Mouse (Mus musculus) embryonic facial prominence, embryonic 15.5 days (tissue): Measurements from ENCODE around the gene Gm7694. TPM values are rescaled to one million over a fixed set of nuclear protein-coding genes. Genes with fewer than 3 reads are reported as not detected.

Source experiments
- ATAC-seq: fragments of 200-750 bp; cut with Nextera tagmentation; 2 replicates; pipeline ENCODE4 v1.8.0; 2017; ENCODE audit warnings: low read depth, moderate TSS enrichment; ENCODE audit not compliant: insufficient number of reproducible peaks, low FRiP score, low TSS enrichment
- H3K27ac ChIP-seq: fragments of 300-500 bp; sonication (generic); replicated peaks from 2 replicates; pipeline ENCODE4 v1.5.1; 2015; ENCODE audit warnings: mild to moderate bottlenecking, inconsistent platforms
- H3K27me3 ChIP-seq: fragments of 300-500 bp; sonication (generic); 2 replicates; pipeline ENCODE4 v1.6.1; 2015; ENCODE audit warnings: inconsistent platforms
- H3K36me3 ChIP-seq: fragments of 300-500 bp; sonication (generic); 2 replicates; pipeline ENCODE4 v1.6.1; 2015; ENCODE audit warnings: mild to moderate bottlenecking, inconsistent platforms
- H3K4me1 ChIP-seq: fragments of 300-500 bp; sonication (generic); 2 replicates; pipeline ENCODE4 v1.6.1; 2015; ENCODE audit warnings: inconsistent platforms
- H3K4me2 ChIP-seq: fragments of 300-500 bp; sonication (generic); replicated peaks from 2 replicates; pipeline ENCODE4 v1.6.1; 2015; ENCODE audit warnings: mild to moderate bottlenecking, inconsistent platforms
- H3K4me3 ChIP-seq: fragments of 300-500 bp; sonication (generic); replicated peaks from 2 replicates; pipeline ENCODE4 v1.5.1; 2015; ENCODE audit warnings: mild to moderate bottlenecking, inconsistent platforms
- H3K9ac ChIP-seq: fragments of 300-500 bp; sonication (generic); 2 replicates; pipeline ENCODE4 v1.6.1; 2015; ENCODE audit warnings: inconsistent platforms
- H3K9me3 ChIP-seq: fragments of 300-500 bp; sonication (generic); replicated peaks from 2 replicates; pipeline ENCODE4 v1.6.1; 2016; ENCODE audit warnings: inconsistent platforms
- WGBS: fragments of 180-500 bp; shearing (Covaris S2); methylation state at CpG from one replicate; pipeline ENCODE4 v1.1.7; 2015; 5-methylcytosine and 5-hydroxymethylcytosine counted together
- polyA plus RNA-seq: library from polyadenylated mRNA; unstranded; fragments of >200 nt; fragmentation: Nextera tagmentation; extraction: Ambion mirVana; gene quantifications from 2 replicates; pipeline ENCODE4 v1.2.1, GENCODE M21; 2015

The Gm7694 gene
- polyA plus RNA-seq: 3.2 and 3.9 TPM in 2 replicates

- Histone ChIP-seq H3K4me2 (no peak within 1 kb of the TSS), H3K4me3 (no peak within 1 kb of the TSS), H3K36me3 (no peaks in the 10 kb centered on the region), H3K27me3 (no peaks in the 10 kb centered on the region), H3K9ac (no peak within 1 kb of the TSS), H3K4me1 (no peaks in the 10 kb centered on the region), H3K9me3 (no peaks in the 10 kb centered on the region), H3K27ac (no peak within 1 kb of the TSS)
- 95% methylated on average over 4 of the region's 4 CpGs for WGBS
- ATAC-seq: no peak
These were observed at the start of gene Gm7694 for GRCm38 (mm10) chr1:170306232-170306631. TSS of gene Gm7694 (minus strand) at chr1:170306332.

- no peaks in the 10 kb centered on the region for H3K36me3 ChIP-seq
- H3K27me3 ChIP-seq: no peaks in the 10 kb centered on the region
- 67% methylated on average over 3 of the region's 3 CpGs for WGBS
- H3K4me2 ChIP-seq: no peak overlapping the region
- H3K9me3 ChIP-seq: no peaks in the 10 kb centered on the region
- H3K4me1 ChIP-seq: 0 out of 2 replicates have a peak, but pooled peaks cover 3% of the 10 kb centered on the region
- ATAC-seq: no peak
- no peak overlapping the region for H3K27ac ChIP-seq
- H3K9ac ChIP-seq: no peak overlapping the region
- no peak overlapping the region for H3K4me3 ChIP-seq
These were observed 47.2 kb upstream of the Gm7694 start for GRCm38 (mm10) chr1:170353335-170353734.

- ATAC-seq: no peak
- Histone ChIP-seq H3K9me3 (no peaks in the 10 kb centered on the region), H3K4me2 (no peak overlapping the region), H3K36me3 (no peaks in the 10 kb centered on the region), H3K4me3 (no peak overlapping the region), H3K27ac (no peak overlapping the region), H3K9ac (no peak overlapping the region), H3K4me1 (0 out of 2 replicates have a peak, but pooled peaks cover 3% of the 10 kb centered on the region), H3K27me3 (no peaks in the 10 kb centered on the region)
These were observed 44.9 kb upstream of the Gm7694 start for GRCm38 (mm10) chr1:170351080-170351479.

- WGBS: 66% methylated on average over 3 of the region's 3 CpGs
- H3K4me3 ChIP-seq: no peak overlapping the region
These were observed 40.1 kb upstream of the Gm7694 start for GRCm38 (mm10) chr1:170346266-170346665.

GRCm38 (mm10) chr1:170343906-170344305 lies 37.8 kb upstream of the Gm7694 start:
- no peak for ATAC-seq
- Histone ChIP-seq H3K9ac (no peak overlapping the region), H3K27me3 (no peaks in the 10 kb centered on the region), H3K4me2 (no peak overlapping the region), H3K9me3 (no peaks in the 10 kb centered on the region), H3K27ac (no peak overlapping the region), H3K4me1 (no peaks in the 10 kb centered on the region), H3K36me3 (no peaks in the 10 kb centered on the region), H3K4me3 (no peak overlapping the region)
- WGBS: 88% methylated on average over 4 of the region's 4 CpGs

More at GRCm38 (mm10) chr1:170346266-170346665, 40.1 kb upstream of the Gm7694 start:
- no peak overlapping the region for H3K4me2 ChIP-seq
- H3K27ac ChIP-seq: no peak overlapping the region
- no peaks in the 10 kb centered on the region for H3K27me3 ChIP-seq
- no peak for ATAC-seq
- H3K36me3 ChIP-seq: no peaks in the 10 kb centered on the region
- no peak overlapping the region for H3K9ac ChIP-seq
- H3K9me3 ChIP-seq: no peaks in the 10 kb centered on the region
- H3K4me1 ChIP-seq: 0 out of 2 replicates have a peak, but pooled peaks cover 3% of the 10 kb centered on the region

- ATAC-seq: no peak
- WGBS: 57% methylated on average over 8 of the region's 8 CpGs
- Histone ChIP-seq H3K27me3 (no peaks in the 10 kb centered on the region), H3K4me1 (no peaks in the 10 kb centered on the region), H3K4me3 (no peak overlapping the region), H3K36me3 (no peaks in the 10 kb centered on the region), H3K9ac (no peak overlapping the region), H3K9me3 (no peaks in the 10 kb centered on the region), H3K27ac (no peak overlapping the region), H3K4me2 (no peak overlapping the region)
These were observed 36.9 kb upstream of the Gm7694 start for GRCm38 (mm10) chr1:170343081-170343480.

GRCm38 (mm10) chr1:170339943-170340342 lies 33.8 kb upstream of the Gm7694 start:
- WGBS: 82% methylated on average over 3 of the region's 3 CpGs
- ATAC-seq: no peak
- Histone ChIP-seq H3K9ac (no peak overlapping the region), H3K4me2 (no peak overlapping the region), H3K4me3 (no peak overlapping the region), H3K27me3 (no peaks in the 10 kb centered on the region), H3K9me3 (no peaks in the 10 kb centered on the region), H3K27ac (no peak overlapping the region), H3K36me3 (no peaks in the 10 kb centered on the region), H3K4me1 (no peaks in the 10 kb centered on the region)

- 85% methylated on average over 4 of the region's 4 CpGs for WGBS
These were observed 26.6 kb upstream of the Gm7694 start for GRCm38 (mm10) chr1:170332775-170333174.

GRCm38 (mm10) chr1:170331926-170332325 lies 25.8 kb upstream of the Gm7694 start:
- ATAC-seq: no peak

More at GRCm38 (mm10) chr1:170332775-170333174, 26.6 kb upstream of the Gm7694 start:
- Histone ChIP-seq H3K9ac (no peak overlapping the region), H3K4me1 (no peaks in the 10 kb centered on the region), H3K36me3 (no peaks in the 10 kb centered on the region), H3K4me2 (no peak overlapping the region), H3K27ac (no peak overlapping the region), H3K27me3 (no peaks in the 10 kb centered on the region), H3K4me3 (no peak overlapping the region), H3K9me3 (no peaks in the 10 kb centered on the region)
- ATAC-seq: no peak

GRCm38 (mm10) chr1:170325277-170325676 lies 19.1 kb upstream of the Gm7694 start:
- H3K4me1 ChIP-seq: no peaks in the 10 kb centered on the region
- H3K27me3 ChIP-seq: no peaks in the 10 kb centered on the region
- no peaks in the 10 kb centered on the region for H3K9me3 ChIP-seq
- no peak overlapping the region for H3K4me3 ChIP-seq
- no peak overlapping the region for H3K27ac ChIP-seq
- no peak overlapping the region for H3K4me2 ChIP-seq
- no peaks in the 10 kb centered on the region for H3K36me3 ChIP-seq
- 91% methylated on average over 4 of the region's 4 CpGs for WGBS
- ATAC-seq: no peak
- no peak overlapping the region for H3K9ac ChIP-seq

More at GRCm38 (mm10) chr1:170331926-170332325, 25.8 kb upstream of the Gm7694 start:
- no peak overlapping the region for H3K9ac ChIP-seq
- no peaks in the 10 kb centered on the region for H3K9me3 ChIP-seq
- H3K4me1 ChIP-seq: no peaks in the 10 kb centered on the region
- H3K4me2 ChIP-seq: no peak overlapping the region
- no peak overlapping the region for H3K4me3 ChIP-seq
- no peak overlapping the region for H3K27ac ChIP-seq
- no peaks in the 10 kb centered on the region for H3K27me3 ChIP-seq
- WGBS: 73% methylated on average over 6 of the region's 6 CpGs
- H3K36me3 ChIP-seq: no peaks in the 10 kb centered on the region

GRCm38 (mm10) chr1:170324312-170324711 lies 18.2 kb upstream of the Gm7694 start:
- H3K4me3 ChIP-seq: no peak overlapping the region
- no peaks in the 10 kb centered on the region for H3K27me3 ChIP-seq
- H3K4me1 ChIP-seq: no peaks in the 10 kb centered on the region
- H3K9me3 ChIP-seq: no peaks in the 10 kb centered on the region
- no peaks in the 10 kb centered on the region for H3K36me3 ChIP-seq
- no peak overlapping the region for H3K9ac ChIP-seq
- H3K27ac ChIP-seq: no peak overlapping the region
- H3K4me2 ChIP-seq: no peak overlapping the region
- 91% methylated on average over 1 of the region's 1 CpGs for WGBS
- ATAC-seq: no peak

GRCm38 (mm10) chr1:170323001-170323400 lies 16.9 kb upstream of the Gm7694 start:
- Histone ChIP-seq H3K27ac (no peak overlapping the region), H3K4me3 (no peak overlapping the region), H3K9me3 (no peaks in the 10 kb centered on the region), H3K4me2 (no peak overlapping the region), H3K4me1 (no peaks in the 10 kb centered on the region), H3K27me3 (no peaks in the 10 kb centered on the region), H3K9ac (no peak overlapping the region), H3K36me3 (no peaks in the 10 kb centered on the region)
- WGBS: 78% methylated on average over 10 of the region's 10 CpGs
- no peak for ATAC-seq
